Mouse (Mus musculus): ENCODE measurements around the gene Gm2022. TPM values are rescaled to one million over a fixed set of nuclear protein-coding genes. Genes with fewer than 3 reads are reported as not detected.
"Not testable (repeated sequence)": the region's sequence is repeated elsewhere in the genome, so short reads cannot be mapped to it uniquely, and the experiment has no call there.

Gm2022 gene
- not detected for total RNA-seq (2022)

DNA sequence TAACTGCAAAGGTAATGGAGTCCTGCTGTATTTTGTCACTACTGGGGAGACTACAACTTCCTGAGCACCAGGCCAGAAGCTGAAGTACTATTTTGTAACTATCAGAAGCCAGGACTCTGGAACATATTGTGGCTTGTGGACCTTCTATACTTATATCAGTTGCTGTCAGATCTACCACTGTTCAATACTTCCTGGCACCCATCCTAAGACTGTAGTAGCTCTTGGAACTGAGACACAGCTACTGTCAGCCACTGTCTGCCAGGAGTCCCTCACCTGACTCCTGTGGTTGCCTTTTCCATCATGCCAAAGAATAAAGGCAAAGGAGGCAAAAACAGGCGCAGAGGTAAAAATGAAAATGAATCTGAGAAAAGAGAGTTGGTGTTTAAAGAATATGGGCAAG, at the start of gene Gm2022:
TSS of gene Gm2022 (plus strand) at position 301 of the 400 bp plus-strand sequence.
- DNase-seq (ENCODE audit: low spot score in 2 of 2), result not testable (repeated sequence)

- not testable (repeated sequence) for DNase-seq (ENCODE audit: low spot score in 2 of 2)
These were observed 44.5 kb upstream of the Gm2022 start for GRCm38 (mm10) chr12:87850657-87851056.

DNA sequence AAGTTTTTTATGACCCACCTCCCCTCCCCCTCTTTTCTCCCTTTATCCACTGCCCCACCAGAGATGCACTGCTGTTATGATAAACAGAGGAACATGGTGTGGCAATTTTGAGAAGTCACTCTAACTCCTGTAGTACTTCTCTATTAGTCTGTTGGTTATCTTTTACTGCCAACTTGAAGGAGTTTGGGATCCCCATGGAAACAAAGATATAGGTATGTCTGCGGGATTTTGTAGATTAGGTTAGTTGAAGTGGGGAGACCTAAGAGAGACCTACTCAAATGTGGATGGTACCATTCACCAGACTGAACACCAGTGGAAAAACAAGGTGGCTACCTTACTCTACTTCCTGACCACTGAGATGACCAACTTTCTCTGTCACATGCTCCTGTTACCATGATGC, 39.1 kb upstream of the Gm2022 start:
- DNase-seq (ENCODE audit: low spot score in 2 of 2), result not testable (repeated sequence)

- not testable (repeated sequence) for DNase-seq (ENCODE audit: low spot score in 2 of 2)
These were observed 33.2 kb upstream of the Gm2022 start for GRCm38 (mm10) chr12:87861740-87862692.

- DNase-seq (ENCODE audit: low spot score in 2 of 2), result not testable (repeated sequence)
These were observed 31.5 kb upstream of the Gm2022 start for GRCm38 (mm10) chr12:87863638-87864037.

- DNase-seq (ENCODE audit: low spot score in 2 of 2), result not testable (repeated sequence)
These were observed 31.1 kb upstream of the Gm2022 start for GRCm38 (mm10) chr12:87864048-87864447.

- DNase-seq (ENCODE audit: low spot score in 2 of 2), result not testable (repeated sequence)
These were observed 21.4 kb upstream of the Gm2022 start, which contains the start of gene Gm2016 for GRCm38 (mm10) chr12:87873772-87874171. Gene Gm2016, plus strand, starts transcription at chr12:87874072.

DNA sequence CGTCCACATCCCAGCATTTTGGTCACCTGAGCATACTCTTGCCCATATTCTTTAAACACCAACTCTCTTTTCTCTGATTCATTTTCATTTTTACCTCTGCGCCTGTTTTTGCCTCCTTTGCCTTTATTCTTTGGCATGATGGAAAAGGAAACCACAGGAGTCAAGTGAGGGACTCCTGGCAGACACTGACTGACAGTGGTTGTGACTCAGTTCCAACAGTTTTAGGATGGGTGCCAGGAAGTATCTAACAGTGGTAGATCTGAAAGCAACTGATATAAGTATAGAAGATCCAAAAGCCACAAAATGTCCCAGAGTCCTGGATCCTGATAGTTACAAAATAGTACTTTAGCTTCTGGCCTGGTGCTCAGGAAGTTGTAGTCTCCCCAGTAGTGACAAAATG, 24.6 kb downstream of the Gm2022 start, which contains the start of gene Gm2035:
TSS of gene Gm2035 (minus strand) at position 137 of the 400 bp plus-strand sequence.
- not testable (repeated sequence) for DNase-seq (ENCODE audit: low spot score in 2 of 2)

Other genes with a start within 250 kb of the Gm2022 start
- gene Gm21319, start 119.6 kb upstream of the Gm2022 start, total RNA-seq (2022), result not detected
- gene Gm21936, start 99.9 kb upstream of the Gm2022 start, total RNA-seq (2022), result not detected
- not detected for gene BB287469, start 78.8 kb upstream of the Gm2022 start, total RNA-seq (2022)
- gene Gm2001, start 53.0 kb upstream of the Gm2022 start, total RNA-seq (2022), result not detected
- gene Gm2016, start 21.3 kb upstream of the Gm2022 start, total RNA-seq (2022), result not detected
- gene Gm2035, start 24.5 kb downstream of the Gm2022 start, total RNA-seq (2022), result not detected
- gene Gm2042, start 58.7 kb downstream of the Gm2022 start, total RNA-seq (2022), result not detected
- gene Gm2075, start 116.5 kb downstream of the Gm2022 start, total RNA-seq (2022), result not detected
- gene Gm6803, start 123.4 kb downstream of the Gm2022 start, total RNA-seq (2022), result not detected
- gene Gm2056, start 131.6 kb downstream of the Gm2022 start, total RNA-seq (2022), result not detected
- gene Gm16368, start 188.3 kb downstream of the Gm2022 start, total RNA-seq (2022), result not detected

All from layer of hippocampus, adult 8-10 months (tissue).